Mouse (Mus musculus): Measurements from ENCODE around the gene Cdk15. TPM values are rescaled to one million over a fixed set of nuclear protein-coding genes. Genes with fewer than 3 reads are reported as not detected.

Cdk15 gene
- total RNA-seq, 2 experiments from 2014 or later, result 0.17 to 0.56 TPM

GRCm38 (mm10) chr1:59269951-59270689 lies 13.4 kb downstream of the Cdk15 start:
- DNase-seq (ENCODE audit: extremely low spot score in 1 of 2, low spot score in 1 of 2), result no peak

GRCm38 (mm10) chr1:59272189-59272588 lies 15.5 kb downstream of the Cdk15 start:
- DNase-seq (ENCODE audit: extremely low spot score in 1 of 2, low spot score in 1 of 2), result no peak

GRCm38 (mm10) chr1:59285880-59286279 lies 29.2 kb downstream of the Cdk15 start:
- no peak for DNase-seq (ENCODE audit: extremely low spot score in 1 of 2, low spot score in 1 of 2)

GRCm38 (mm10) chr1:59286316-59286850 lies 29.7 kb downstream of the Cdk15 start:
- no peak for DNase-seq (ENCODE audit: extremely low spot score in 1 of 2, low spot score in 1 of 2)

GRCm38 (mm10) chr1:59287733-59288132 lies 31.0 kb downstream of the Cdk15 start:
- no peak for DNase-seq (ENCODE audit: extremely low spot score in 1 of 2, low spot score in 1 of 2)

- no peak for DNase-seq (ENCODE audit: extremely low spot score in 1 of 2, low spot score in 1 of 2)
Measured at GRCm38 (mm10) chr1:59291652-59292051, 34.9 kb downstream of the Cdk15 start.

GRCm38 (mm10) chr1:59295769-59296168 lies 39.1 kb downstream of the Cdk15 start:
- no peak for DNase-seq (ENCODE audit: extremely low spot score in 1 of 2, low spot score in 1 of 2)

- DNase-seq (ENCODE audit: extremely low spot score in 1 of 2, low spot score in 1 of 2), result no peak
Measured at GRCm38 (mm10) chr1:59297167-59297566, 40.5 kb downstream of the Cdk15 start.

- no peak for DNase-seq (ENCODE audit: extremely low spot score in 1 of 2, low spot score in 1 of 2)
Measured at GRCm38 (mm10) chr1:59298491-59299090, 41.9 kb downstream of the Cdk15 start.

GRCm38 (mm10) chr1:59307310-59307709 lies 50.6 kb downstream of the Cdk15 start:
- no peak for DNase-seq (ENCODE audit: extremely low spot score in 1 of 2, low spot score in 1 of 2)

GRCm38 (mm10) chr1:59311292-59311885 lies 54.7 kb downstream of the Cdk15 start:
- DNase-seq (ENCODE audit: extremely low spot score in 1 of 2, low spot score in 1 of 2), result no peak

GRCm38 (mm10) chr1:59312187-59313153 lies 55.8 kb downstream of the Cdk15 start:
- no peak for DNase-seq (ENCODE audit: extremely low spot score in 1 of 2, low spot score in 1 of 2)

GRCm38 (mm10) chr1:59313154-59313940 lies 56.6 kb downstream of the Cdk15 start:
- no peak for DNase-seq (ENCODE audit: extremely low spot score in 1 of 2, low spot score in 1 of 2)

- no peak for DNase-seq (ENCODE audit: extremely low spot score in 1 of 2, low spot score in 1 of 2)
Measured at GRCm38 (mm10) chr1:59315057-59315807, 58.5 kb downstream of the Cdk15 start.

- DNase-seq (ENCODE audit: extremely low spot score in 1 of 2, low spot score in 1 of 2), result no peak
Measured at GRCm38 (mm10) chr1:59316031-59316385, 59.3 kb downstream of the Cdk15 start.

GRCm38 (mm10) chr1:59316386-59317051 lies 59.8 kb downstream of the Cdk15 start:
- no peak for DNase-seq (ENCODE audit: extremely low spot score in 1 of 2, low spot score in 1 of 2)

- no peak for DNase-seq (ENCODE audit: extremely low spot score in 1 of 2, low spot score in 1 of 2)
Measured at GRCm38 (mm10) chr1:59317397-59317796, 60.7 kb downstream of the Cdk15 start.

GRCm38 (mm10) chr1:59318878-59319277 lies 62.2 kb downstream of the Cdk15 start:
- DNase-seq (ENCODE audit: extremely low spot score in 1 of 2, low spot score in 1 of 2), result no peak

Data from layer of hippocampus, postnatal 25 days (tissue).